Mouse (Mus musculus): Measurements from ENCODE around the gene Sh3tc1. TPM values are rescaled to one million over a fixed set of nuclear protein-coding genes. Genes with fewer than 3 reads are reported as not detected.
A peak's percentile ranks its signal among the peaks of the same experiment; 100 is the strongest.

Gene Sh3tc1
- polyA plus RNA-seq, 1 experiment from 2014 or later, result 4.9 TPM

GRCm38 (mm10) chr5:35688851-35689250, 50.9 kb downstream of the Sh3tc1 start:
- no peaks in the 10 kb centered on the region for H3K9me3 ChIP-seq (replicated peaks)
- H3K27me3 ChIP-seq (ENCODE audit: low read depth, poor library complexity, severe bottlenecking), result 0 out of 2 replicates have a peak, but pooled peaks cover 3% of the 10 kb centered on the region
- 89% methylated on average over 2 of the region's 2 CpGs for WGBS
- H3K36me3 ChIP-seq, result no peaks in the 10 kb centered on the region
- DNase-seq (ENCODE audit: low spot score), result no peak
- no peak overlapping the region for H3K27ac ChIP-seq
- peaks cover 28% of the 10 kb centered on the region for H3K4me1 ChIP-seq
- H3K4me3 ChIP-seq, result no peak overlapping the region

DNA sequence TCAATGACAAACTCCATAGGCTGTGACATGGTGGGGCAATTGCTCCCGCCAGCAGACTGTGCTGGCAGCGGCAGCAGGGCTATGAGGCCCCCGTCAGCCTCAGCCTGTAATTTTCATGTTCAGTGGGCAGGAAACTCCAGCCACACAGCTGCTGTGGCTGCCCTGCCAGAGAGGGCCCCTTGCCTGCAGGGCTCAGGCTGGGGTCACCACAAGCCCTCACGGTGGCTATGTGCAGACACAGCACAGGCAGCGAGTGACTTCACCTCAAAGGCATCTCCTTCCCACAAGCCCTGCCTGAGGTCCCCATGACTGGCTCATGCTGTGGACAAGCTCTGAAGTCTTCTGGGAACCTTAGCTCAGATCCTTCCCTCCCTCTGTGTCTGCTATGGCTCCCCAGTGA, 52.7 kb downstream of the Sh3tc1 start:
- Histone ChIP-seq H3K36me3 (no peaks in the 10 kb centered on the region), H3K27me3 (ENCODE audit: low read depth, poor library complexity, severe bottlenecking) (no peaks in the 10 kb centered on the region), H3K4me1 (peaks cover 28% of the 10 kb centered on the region), H3K27ac (peak overlapping the region; percentile 46), H3K9me3 (replicated peaks) (no peaks in the 10 kb centered on the region), H3K4me3 (no peak overlapping the region)
- DNase-seq (ENCODE audit: low spot score), result no peak
- WGBS, result 57% methylated on average over 5 of the region's 5 CpGs

- WGBS, result 81% methylated on average over 4 of the region's 4 CpGs
- Histone ChIP-seq H3K27ac (no peak overlapping the region), H3K4me3 (no peak overlapping the region)
Observed at GRCm38 (mm10) chr5:35686336-35686735, 53.5 kb downstream of the Sh3tc1 start.

DNA sequence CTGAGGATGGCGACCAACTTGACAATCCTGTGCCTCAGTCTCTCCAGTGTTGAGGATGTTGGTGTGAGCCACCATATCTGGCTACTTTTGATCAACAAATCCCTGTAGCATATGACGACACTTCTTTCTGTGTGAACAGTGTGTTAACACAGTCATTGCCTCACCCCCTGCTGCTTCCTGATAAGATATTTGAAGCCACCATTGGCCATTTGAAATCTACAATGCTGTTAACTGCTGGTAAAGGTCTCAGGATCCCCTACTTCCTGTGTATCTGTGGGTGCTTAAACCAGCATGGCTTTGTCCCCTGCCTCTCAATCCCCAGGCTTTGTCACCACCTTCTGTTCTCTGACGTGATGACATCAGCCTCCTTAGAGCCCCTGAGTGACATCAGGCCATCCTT, 54.7 kb downstream of the Sh3tc1 start:
- Histone ChIP-seq H3K36me3 (no peaks in the 10 kb centered on the region), H3K4me3 (no peak overlapping the region), H3K9me3 (replicated peaks) (no peaks in the 10 kb centered on the region), H3K27me3 (ENCODE audit: low read depth, poor library complexity, severe bottlenecking) (peaks cover 16% of the 10 kb centered on the region), H3K4me1 (peaks cover 15% of the 10 kb centered on the region), H3K27ac (no peak overlapping the region)
- DNase-seq (ENCODE audit: low spot score), result no peak
- 63% methylated on average over 3 of the region's 3 CpGs for WGBS

More at GRCm38 (mm10) chr5:35686336-35686735, 53.5 kb downstream of the Sh3tc1 start:
- DNase-seq (ENCODE audit: low spot score), result no peak
- no peaks in the 10 kb centered on the region for H3K9me3 ChIP-seq (replicated peaks)
- no peaks in the 10 kb centered on the region for H3K36me3 ChIP-seq
- peaks cover 3% of the 10 kb centered on the region; the same call in 1 of the 2 replicates for H3K27me3 ChIP-seq (ENCODE audit: low read depth, poor library complexity, severe bottlenecking)
- H3K4me1 ChIP-seq, result peaks cover 21% of the 10 kb centered on the region

DNA sequence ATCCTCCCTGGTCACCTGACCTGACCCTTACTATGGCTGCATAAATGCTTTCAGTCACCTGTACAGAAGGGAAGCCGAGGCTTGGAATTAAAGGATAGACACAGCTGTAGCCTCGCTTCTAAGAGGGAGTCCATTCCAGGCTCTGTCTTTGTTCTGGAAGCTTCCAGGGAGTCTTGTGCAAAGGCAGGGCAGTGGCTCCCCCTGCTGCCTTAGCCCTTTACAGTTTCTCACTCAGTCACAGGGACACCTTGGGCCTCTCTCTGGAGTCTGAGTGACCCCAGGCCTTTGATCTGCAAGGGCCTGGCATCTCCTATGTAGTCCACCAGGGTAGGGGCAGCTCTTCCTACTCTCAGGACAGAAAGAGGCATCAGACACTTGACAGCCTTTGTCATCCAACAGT, 58.8 kb downstream of the Sh3tc1 start:
- no peaks in the 10 kb centered on the region for H3K36me3 ChIP-seq
- no peak for DNase-seq (ENCODE audit: low spot score)
- peaks cover 10% of the 10 kb centered on the region for H3K4me1 ChIP-seq
- WGBS, result 78% methylated on average over 2 of the region's 2 CpGs
- no peaks in the 10 kb centered on the region for H3K9me3 ChIP-seq (replicated peaks)
- no peak overlapping the region for H3K4me3 ChIP-seq
- peaks cover 57% of the 10 kb centered on the region for H3K27me3 ChIP-seq (ENCODE audit: low read depth, poor library complexity, severe bottlenecking)
- no peak overlapping the region for H3K27ac ChIP-seq

DNA sequence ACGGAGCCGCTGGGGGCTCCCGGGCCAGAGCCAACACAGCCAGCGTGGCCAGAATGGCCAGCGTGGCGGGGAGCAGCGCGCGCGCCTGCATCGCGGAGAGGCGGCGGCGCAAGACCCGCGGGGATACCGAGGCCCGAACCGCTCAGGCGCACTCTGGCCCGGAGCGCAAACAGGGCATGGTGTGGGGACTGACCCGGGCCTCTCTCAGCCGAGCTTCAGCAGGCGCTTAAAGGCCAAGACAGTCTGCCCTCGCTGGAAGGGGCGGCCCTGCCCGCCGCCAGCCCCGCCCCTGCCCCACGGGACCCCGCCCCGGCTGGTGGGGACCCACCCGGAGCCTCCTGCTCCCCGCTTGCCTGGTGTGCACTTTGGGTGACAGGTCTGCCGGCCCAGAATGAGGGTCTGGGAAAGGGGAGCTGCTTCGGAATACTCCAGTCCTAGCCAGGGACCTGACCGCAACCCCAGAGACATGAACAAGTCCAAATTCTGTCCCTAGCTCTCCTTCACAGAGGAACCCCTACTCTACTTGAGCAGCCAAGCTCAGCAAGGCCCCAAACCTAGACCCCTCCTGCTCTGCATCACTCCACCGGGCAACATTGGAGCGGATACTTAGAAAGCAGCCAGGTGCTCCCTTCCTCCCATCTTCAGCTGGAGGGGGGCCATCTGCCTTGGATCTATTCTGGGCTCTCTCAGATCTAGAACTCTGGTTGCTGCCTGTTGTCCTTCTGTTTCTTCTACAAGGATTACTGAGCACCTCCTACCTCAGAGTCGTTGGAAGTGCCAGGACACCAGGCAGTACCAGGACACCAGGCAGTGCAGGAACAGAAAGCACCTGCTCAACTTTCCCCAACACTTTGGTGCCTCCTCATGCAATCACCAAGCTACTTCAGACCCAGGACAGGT, 60.3 kb downstream of the Sh3tc1 start, which contains the start of gene Htra3:
TSS of gene Htra3 (minus strand) at position 527 of the 900 bp plus-strand sequence.
- Histone ChIP-seq H3K36me3 (no peaks in the 10 kb centered on the region), H3K4me1 (peaks cover 10% of the 10 kb centered on the region), H3K4me3 (peak within 1 kb of the TSS; percentile 57), H3K9me3 (replicated peaks) (no peaks in the 10 kb centered on the region), H3K27me3 (ENCODE audit: low read depth, poor library complexity, severe bottlenecking) (peaks cover 58% of the 10 kb centered on the region), H3K27ac (peak within 1 kb of the TSS; percentile 67)
- 10% methylated on average over 42 of the region's 42 CpGs for WGBS
- DNase-seq (ENCODE audit: low spot score), result peak; percentile 52

DNA sequence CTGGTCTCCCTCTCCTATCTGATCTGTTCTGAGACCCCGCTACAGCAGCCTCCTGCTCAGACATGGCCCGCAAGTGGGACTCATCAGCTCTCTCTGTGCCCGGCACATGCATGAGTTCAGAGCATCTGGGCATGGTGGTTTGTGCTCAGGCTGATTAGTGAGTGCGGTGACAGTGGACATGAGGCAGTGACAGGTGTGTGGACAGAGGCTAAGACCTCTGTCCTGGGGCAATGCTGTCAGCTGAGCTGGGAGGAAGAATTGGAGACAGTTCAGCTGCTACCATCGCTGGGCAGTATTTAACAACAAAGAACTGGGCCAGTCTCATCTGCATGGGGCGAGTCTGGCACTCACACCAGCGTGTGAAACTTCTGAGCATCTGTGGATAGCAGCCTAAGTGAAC, 62.8 kb downstream of the Sh3tc1 start:
- Histone ChIP-seq H3K27ac (no peak overlapping the region), H3K9me3 (replicated peaks) (no peaks in the 10 kb centered on the region), H3K27me3 (ENCODE audit: low read depth, poor library complexity, severe bottlenecking) (peaks cover 58% of the 10 kb centered on the region), H3K36me3 (no peaks in the 10 kb centered on the region), H3K4me3 (no peak overlapping the region), H3K4me1 (peaks cover 33% of the 10 kb centered on the region)
- 87% methylated on average over 7 of the region's 7 CpGs for WGBS
- no peak for DNase-seq (ENCODE audit: low spot score)

GRCm38 (mm10) chr5:35674081-35674555, 65.7 kb downstream of the Sh3tc1 start:
- no peaks in the 10 kb centered on the region for H3K9me3 ChIP-seq (replicated peaks)
- H3K4me3 ChIP-seq, result no peak overlapping the region
- peaks cover 56% of the 10 kb centered on the region for H3K4me1 ChIP-seq
- 65% methylated on average over 4 of the region's 4 CpGs for WGBS
- H3K27me3 ChIP-seq (ENCODE audit: low read depth, poor library complexity, severe bottlenecking), result peaks cover 32% of the 10 kb centered on the region
- no peaks in the 10 kb centered on the region for H3K36me3 ChIP-seq
- DNase-seq (ENCODE audit: low spot score), result no peak
- H3K27ac ChIP-seq, result peak overlapping the region; percentile 53; the same call in 1 of the 2 replicates

DNA sequence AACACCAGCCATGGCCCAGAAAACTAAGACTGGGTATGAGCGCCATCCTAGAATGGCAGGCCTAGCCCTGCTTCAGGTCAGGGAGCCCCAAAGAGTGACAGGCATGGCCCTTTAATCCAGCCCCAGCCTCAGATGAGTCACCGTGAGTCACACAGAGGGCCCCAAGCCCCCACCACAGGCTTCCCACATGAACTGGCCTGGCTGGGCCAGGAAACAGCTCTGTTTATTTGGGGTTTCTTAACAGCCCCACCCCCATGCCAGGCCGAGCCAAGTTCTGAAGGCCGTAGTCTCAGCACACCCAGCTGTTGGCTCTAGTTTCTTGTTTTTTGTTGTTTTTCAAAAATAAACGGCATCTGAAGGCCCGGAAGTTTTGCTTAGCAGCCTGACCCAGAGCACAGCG, 66.7 kb downstream of the Sh3tc1 start:
- Histone ChIP-seq H3K9me3 (replicated peaks) (no peaks in the 10 kb centered on the region), H3K27me3 (ENCODE audit: low read depth, poor library complexity, severe bottlenecking) (peaks cover 22% of the 10 kb centered on the region), H3K4me1 (peaks cover 62% of the 10 kb centered on the region), H3K36me3 (no peaks in the 10 kb centered on the region), H3K27ac (peak overlapping the region; percentile 53), H3K4me3 (no peak overlapping the region)
- DNase-seq (ENCODE audit: low spot score), result no peak
- WGBS, result 69% methylated on average over 7 of the region's 7 CpGs

GRCm38 (mm10) chr5:35672581-35672980, 67.2 kb downstream of the Sh3tc1 start:
- H3K27me3 ChIP-seq (ENCODE audit: low read depth, poor library complexity, severe bottlenecking), result peaks cover 17% of the 10 kb centered on the region
- H3K36me3 ChIP-seq, result no peaks in the 10 kb centered on the region
- no peaks in the 10 kb centered on the region for H3K9me3 ChIP-seq (replicated peaks)
- peak overlapping the region; percentile 53 for H3K27ac ChIP-seq
- peaks cover 66% of the 10 kb centered on the region for H3K4me1 ChIP-seq
- 57% methylated on average over 1 of the region's 1 CpGs for WGBS
- no peak overlapping the region for H3K4me3 ChIP-seq
- DNase-seq (ENCODE audit: low spot score), result no peak

DNA sequence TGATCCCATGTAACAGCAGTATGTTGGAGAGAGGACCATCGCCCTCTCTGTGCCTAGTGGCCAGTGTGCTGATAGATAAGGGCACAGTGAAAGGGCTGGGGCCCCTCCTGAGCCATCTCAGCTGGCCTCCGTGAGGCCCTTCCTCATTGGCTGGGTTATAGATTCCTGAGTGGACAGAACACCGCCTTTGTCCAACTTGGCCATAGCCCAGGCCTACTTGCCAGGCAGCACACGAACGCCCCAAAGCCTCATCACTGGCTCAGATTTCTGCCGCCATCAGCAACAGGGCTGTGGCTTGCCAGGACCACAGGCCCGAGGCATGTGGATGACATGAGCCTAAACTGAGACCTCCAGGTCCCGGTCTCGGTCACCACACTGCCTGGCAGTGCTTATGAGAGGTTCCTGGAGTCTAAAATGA, 68.3 kb downstream of the Sh3tc1 start:
- H3K4me1 ChIP-seq, result peaks cover 66% of the 10 kb centered on the region

GRCm38 (mm10) chr5:35670412-35670801, 69.4 kb downstream of the Sh3tc1 start:
- H3K9me3 ChIP-seq (replicated peaks), result no peaks in the 10 kb centered on the region
- peaks cover 66% of the 10 kb centered on the region for H3K4me1 ChIP-seq
- H3K27me3 ChIP-seq (ENCODE audit: low read depth, poor library complexity, severe bottlenecking), result no peaks in the 10 kb centered on the region
- peak overlapping the region; percentile 81 for H3K27ac ChIP-seq
- H3K36me3 ChIP-seq, result no peaks in the 10 kb centered on the region
- peak overlapping the region; percentile 19; the same call in 1 of the 2 replicates for H3K4me3 ChIP-seq
- no peak for DNase-seq (ENCODE audit: low spot score)
- WGBS, result 38% methylated on average over 6 of the region's 6 CpGs

More for the DNA sequence above, 68.3 kb downstream of the Sh3tc1 start:
- no peak overlapping the region for H3K4me3 ChIP-seq
- peaks cover 6% of the 10 kb centered on the region; the same call in 1 of the 2 replicates for H3K27me3 ChIP-seq (ENCODE audit: low read depth, poor library complexity, severe bottlenecking)
- H3K36me3 ChIP-seq, result no peaks in the 10 kb centered on the region
- no peak for DNase-seq (ENCODE audit: low spot score)
- H3K9me3 ChIP-seq (replicated peaks), result no peaks in the 10 kb centered on the region
- H3K27ac ChIP-seq, result peak overlapping the region; percentile 81
- WGBS, result 82% methylated on average over 9 of the region's 9 CpGs

GRCm38 (mm10) chr5:35669747-35670411, 69.9 kb downstream of the Sh3tc1 start:
- Histone ChIP-seq H3K27ac (peak overlapping the region; percentile 81), H3K4me1 (peaks cover 66% of the 10 kb centered on the region), H3K27me3 (ENCODE audit: low read depth, poor library complexity, severe bottlenecking) (no peaks in the 10 kb centered on the region), H3K9me3 (replicated peaks) (no peaks in the 10 kb centered on the region), H3K4me3 (peak overlapping the region; percentile 19; the same call in 1 of the 2 replicates), H3K36me3 (no peaks in the 10 kb centered on the region)
- 15% methylated on average over 11 of the region's 11 CpGs for WGBS
- peak; percentile 64 for DNase-seq (ENCODE audit: low spot score)

Data from limb, embryonic 10.5 days (tissue).